Mouse (Mus musculus) T-helper 1 cell (primary cell): ENCODE results near the gene Elmo1.

Experiments used
- in situ Hi-C: fragments of 300-600 bp; cut with MboI, MseI; formaldehyde crosslinking; loops from one replicate; pipeline ENCODE4 v1.15.1; 2025; ENCODE audit warnings: high pct_unique_total_duplicates

Elmo1 gene

GRCm38 (mm10) chr13:20121385-20122043 lies 31.1 kb downstream of the Elmo1 start:
- in situ Hi-C loops: no loop called here

- in situ Hi-C loops: no loop called here
These were observed 33.6 kb downstream of the Elmo1 start for GRCm38 (mm10) chr13:20123975-20124374.

- in situ Hi-C loops: no loop called here
These were observed 34.6 kb downstream of the Elmo1 start for GRCm38 (mm10) chr13:20124965-20125364.

GRCm38 (mm10) chr13:20125845-20126244 lies 35.4 kb downstream of the Elmo1 start:
- in situ Hi-C loops: no loop called here

GRCm38 (mm10) chr13:20127553-20127952 lies 37.2 kb downstream of the Elmo1 start:
- in situ Hi-C loops: no loop called here

GRCm38 (mm10) chr13:20128097-20128496 lies 37.7 kb downstream of the Elmo1 start:
- in situ Hi-C loops: no loop called here

- in situ Hi-C loops: no loop called here
These were observed 40.3 kb downstream of the Elmo1 start for GRCm38 (mm10) chr13:20130731-20131130.

- in situ Hi-C loops: no loop called here
These were observed 41.1 kb downstream of the Elmo1 start for GRCm38 (mm10) chr13:20131322-20131997.

GRCm38 (mm10) chr13:20131998-20132371 lies 41.6 kb downstream of the Elmo1 start:
- in situ Hi-C loops: no loop called here

GRCm38 (mm10) chr13:20133602-20134394 lies 43.4 kb downstream of the Elmo1 start:
- in situ Hi-C loops: no loop called here

GRCm38 (mm10) chr13:20134395-20135225 lies 44.2 kb downstream of the Elmo1 start:
- in situ Hi-C loops: loop anchor here (5.0 kb wide), 1 partner anchor 42 kb away; the partner anchor contains the start of gene Elmo1

- in situ Hi-C loops: loop anchor here (5.0 kb wide), 1 partner anchor 44 kb away; the partner anchor contains the start of gene Elmo1
These were observed 46.4 kb downstream of the Elmo1 start for GRCm38 (mm10) chr13:20136753-20137152.

- in situ Hi-C loops: loop anchor here (5.0 kb wide), 1 partner anchor 46 kb away; the partner anchor contains the start of gene Elmo1
These were observed 48.1 kb downstream of the Elmo1 start for GRCm38 (mm10) chr13:20138466-20138865.

GRCm38 (mm10) chr13:20139060-20139459 lies 48.7 kb downstream of the Elmo1 start:
- in situ Hi-C loops: loop anchor here (5.0 kb wide), 1 partner anchor 47 kb away; the partner anchor contains the start of gene Elmo1

GRCm38 (mm10) chr13:20139825-20140665 lies 49.6 kb downstream of the Elmo1 start:
- in situ Hi-C loops: loop anchor here (5.0 kb wide), 1 partner anchor 48 kb away; the partner anchor contains the start of gene Elmo1

GRCm38 (mm10) chr13:20142637-20143036 lies 52.2 kb downstream of the Elmo1 start:
- in situ Hi-C loops: no loop called here

- in situ Hi-C loops: no loop called here
These were observed 56.5 kb downstream of the Elmo1 start for GRCm38 (mm10) chr13:20146848-20147247.

- in situ Hi-C loops: no loop called here
These were observed 57.3 kb downstream of the Elmo1 start for GRCm38 (mm10) chr13:20147736-20148135.

GRCm38 (mm10) chr13:20150130-20150835 lies 59.9 kb downstream of the Elmo1 start:
- in situ Hi-C loops: no loop called here
